Mouse (Mus musculus) liver, postnatal 0 days (tissue): ENCODE data around the gene Vav2. TPM values are rescaled to one million over a fixed set of nuclear protein-coding genes. Genes with fewer than 3 reads are reported as not detected.

Experiments used
- ATAC-seq: fragments of 200-750 bp; cut with Nextera tagmentation; 2 replicates; pipeline ENCODE4 v1.8.0; 2017; ENCODE audit warnings: mild to moderate bottlenecking, moderate library complexity
- DNase-seq: peaks from one replicate; pipeline ENCODE4 v3.0.0-alpha.2; 2016
- H3K27ac ChIP-seq: fragments of 300-500 bp; sonication (generic); 2 replicates; pipeline ENCODE4 v1.5.1; 2014; ENCODE audit warnings: antibody characterized with exemption, moderate library complexity, mild to moderate bottlenecking, low read depth
- H3K27me3 ChIP-seq: fragments of 300-500 bp; sonication (generic); 2 replicates; pipeline ENCODE4 v1.6.1; 2014; ENCODE audit warnings: low read length, control low read depth, mixed read lengths; ENCODE audit not compliant: insufficient read depth
- H3K36me3 ChIP-seq: fragments of 300-500 bp; sonication (generic); replicated peaks from 2 replicates; pipeline ENCODE4 v1.6.1; 2014; ENCODE audit warnings: mild to moderate bottlenecking, control low read depth, low read length, moderate library complexity, mixed read lengths; ENCODE audit not compliant: insufficient read depth
- H3K4me1 ChIP-seq: fragments of 300-500 bp; sonication (generic); 2 replicates; pipeline ENCODE4 v1.6.1; 2014; ENCODE audit warnings: antibody characterized with exemption, mild to moderate bottlenecking, control low read depth; ENCODE audit not compliant: insufficient read depth
- H3K4me2 ChIP-seq: fragments of 300-500 bp; sonication (generic); 2 replicates; pipeline ENCODE4 v1.6.1; 2014; ENCODE audit warnings: low read depth, mild to moderate bottlenecking, low read length, moderate library complexity, mixed read lengths
- H3K4me3 ChIP-seq: fragments of 300-500 bp; sonication (generic); 2 replicates; pipeline ENCODE4 v1.5.1; 2014; ENCODE audit warnings: low read depth, low read length
- H3K9ac ChIP-seq: fragments of 300-500 bp; sonication (generic); replicated peaks from 2 replicates; pipeline ENCODE4 v1.6.1; 2014; ENCODE audit warnings: mild to moderate bottlenecking, moderate library complexity
- H3K9me3 ChIP-seq: fragments of 300-500 bp; sonication (generic); 2 replicates; pipeline ENCODE4 v1.6.1; 2016; ENCODE audit warnings: mild to moderate bottlenecking, control low read depth, low read length, mixed read lengths
- CTCF ChIP-seq: sonication (generic); IDR thresholded peaks from 2 replicates; pipeline ENCODE4 v1.5.1; 2016; ENCODE audit warnings: antibody characterized with exemption, low read depth
- EP300 ChIP-seq: IDR thresholded peaks from 2 replicates; pipeline ENCODE4 v1.6.1; 2016; ENCODE audit warnings: antibody characterized with exemption, low read depth, mild to moderate bottlenecking
- WGBS: fragments of 180-500 bp; shearing (Covaris S2); extraction: QIAGEN DNeasy Blood & Tissue Kit; methylation state at CpG from one replicate; pipeline ENCODE4 v1.1.7; 2014; ENCODE audit not compliant: insufficient replicate concordance; 5-methylcytosine and 5-hydroxymethylcytosine counted together
- polyA plus RNA-seq: library from polyadenylated mRNA; unstranded; fragments of >200 nt; fragmentation: Nextera tagmentation; extraction: Ambion mirVana; gene quantifications from 2 replicates; pipeline ENCODE4 v1.2.1, GENCODE M21; 2015

The Vav2 gene
- polyA plus RNA-seq, 1 experiment from 2014 or later, result 6.3 TPM

DNA sequence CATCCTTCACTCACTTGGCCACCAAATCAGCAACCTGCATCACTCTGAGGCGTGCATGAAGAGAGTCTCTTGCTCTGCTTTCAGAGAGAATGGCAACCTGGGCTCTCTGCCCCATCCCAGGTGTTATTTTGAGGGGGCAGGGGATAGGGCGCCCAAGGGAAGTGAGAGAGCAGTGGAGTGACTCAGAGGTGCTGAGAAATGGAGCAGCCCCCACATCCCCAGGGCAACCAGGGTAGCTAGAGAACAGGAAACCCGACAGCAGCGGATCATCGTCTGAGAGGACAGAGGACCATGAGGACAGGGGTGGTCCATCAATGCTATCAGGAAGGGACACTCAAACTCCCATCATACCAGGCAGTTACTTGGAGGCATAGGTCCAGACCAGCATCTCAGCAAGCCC, 19.9 kb downstream of the Vav2 start:
- WGBS, result 60% methylated on average over 5 of the region's 5 CpGs
- H3K4me1 ChIP-seq, result peaks cover 68% of the 10 kb centered on the region
- no peak overlapping the region for H3K4me3 ChIP-seq
- ATAC-seq, result no peak
- no peaks in the 10 kb centered on the region for H3K36me3 ChIP-seq
- H3K27ac ChIP-seq, result no peak overlapping the region
- no peak for DNase-seq
- H3K4me2 ChIP-seq, result no peak overlapping the region
- TF ChIP-seq EP300 (no peak), CTCF (no peak)
- no peaks in the 10 kb centered on the region for H3K9me3 ChIP-seq
- no peak overlapping the region for H3K9ac ChIP-seq
- no peaks in the 10 kb centered on the region for H3K27me3 ChIP-seq

- TF ChIP-seq EP300 (no peak), CTCF (no peak)
These were observed 21.5 kb downstream of the Vav2 start for GRCm38 (mm10) chr2:27405094-27405884.

DNA sequence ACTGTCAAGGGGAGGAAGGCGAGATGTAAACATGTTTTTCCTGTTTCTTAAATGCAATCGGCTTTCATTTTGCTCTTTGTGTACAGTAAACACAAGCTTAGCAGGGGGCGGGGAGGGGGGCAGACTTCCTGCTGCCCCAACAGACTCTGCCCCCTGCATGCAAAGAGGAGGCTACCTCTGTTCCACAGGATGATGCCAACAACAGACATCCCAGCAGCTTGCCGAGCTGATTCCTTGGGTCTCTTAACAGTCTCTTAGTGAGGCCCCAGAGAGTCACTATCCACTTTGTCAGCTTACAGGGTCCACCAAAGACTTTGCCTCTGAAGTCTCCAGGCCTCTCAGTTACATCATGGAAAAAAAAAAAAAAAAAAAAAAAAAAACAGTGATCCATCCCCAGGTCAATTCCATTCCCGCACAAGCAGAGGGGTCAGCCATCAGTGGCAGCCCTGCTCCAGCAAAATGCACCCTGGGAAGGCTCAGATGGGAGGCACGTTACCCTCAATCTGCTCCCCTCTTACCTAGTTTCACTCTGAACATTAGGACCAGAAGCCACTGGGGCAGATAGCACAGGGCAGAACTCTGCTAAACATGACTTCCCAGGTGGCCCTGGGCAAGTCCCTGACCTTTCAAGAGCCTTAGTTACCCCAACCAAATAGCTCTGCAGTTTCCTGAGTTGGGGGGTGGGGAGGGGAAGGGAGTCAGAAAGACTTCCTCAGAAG, 22.3 kb downstream of the Vav2 start:
- Histone ChIP-seq H3K4me2 (no peak overlapping the region), H3K36me3 (no peaks in the 10 kb centered on the region), H3K27ac (no peak overlapping the region), H3K9ac (no peak overlapping the region), H3K27me3 (no peaks in the 10 kb centered on the region), H3K4me1 (peaks cover 55% of the 10 kb centered on the region), H3K9me3 (no peaks in the 10 kb centered on the region), H3K4me3 (no peak overlapping the region)
- ATAC-seq (peak; percentile 33; the same call in 1 of the 2 replicates), DNase-seq (no peak)
- WGBS, result 62% methylated on average over 6 of the region's 6 CpGs
- TF ChIP-seq EP300 (no peak), CTCF (no peak)

More at GRCm38 (mm10) chr2:27405094-27405884, 21.5 kb downstream of the Vav2 start:
- Histone ChIP-seq H3K27me3 (no peaks in the 10 kb centered on the region), H3K4me2 (no peak overlapping the region), H3K9ac (no peak overlapping the region), H3K4me3 (no peak overlapping the region), H3K4me1 (peaks cover 60% of the 10 kb centered on the region), H3K27ac (no peak overlapping the region), H3K36me3 (no peaks in the 10 kb centered on the region), H3K9me3 (no peaks in the 10 kb centered on the region)
- 68% methylated on average over 5 of the region's 5 CpGs for WGBS
- ATAC-seq, result no peak
- no peak for DNase-seq

GRCm38 (mm10) chr2:27401544-27401943, 25.3 kb downstream of the Vav2 start:
- no peak for DNase-seq
- no peak overlapping the region for H3K4me3 ChIP-seq
- H3K36me3 ChIP-seq, result no peaks in the 10 kb centered on the region
- 48% methylated on average over 2 of the region's 2 CpGs for WGBS
- H3K4me1 ChIP-seq, result peaks cover 37% of the 10 kb centered on the region
- TF ChIP-seq EP300 (no peak), CTCF (no peak)
- no peak overlapping the region for H3K27ac ChIP-seq
- H3K4me2 ChIP-seq, result no peak overlapping the region
- peaks cover 3% of the 10 kb centered on the region; the same call in 1 of the 2 replicates for H3K9me3 ChIP-seq
- no peak for ATAC-seq
- no peaks in the 10 kb centered on the region for H3K27me3 ChIP-seq
- H3K9ac ChIP-seq, result no peak overlapping the region

DNA sequence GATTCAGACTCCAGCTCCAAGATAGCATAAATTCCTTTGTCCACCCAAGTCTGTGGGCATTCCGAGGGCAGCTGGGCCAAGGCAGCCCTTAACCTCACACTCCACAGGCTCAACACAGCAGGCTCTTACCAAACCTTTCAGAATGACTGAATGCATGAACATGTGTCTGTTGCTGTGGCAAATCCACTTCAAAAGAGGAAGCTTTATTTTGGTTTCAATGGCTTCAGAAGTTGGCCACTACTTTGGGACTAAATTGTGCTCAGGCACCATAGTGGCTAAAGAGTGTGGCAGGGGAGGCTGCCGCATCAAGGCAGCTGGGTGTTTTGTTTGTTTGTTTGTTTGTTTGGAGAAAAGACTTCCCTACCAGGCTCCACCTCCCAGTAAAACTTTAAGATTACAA, 26.8 kb downstream of the Vav2 start:
- Histone ChIP-seq H3K27me3 (no peaks in the 10 kb centered on the region), H3K9me3 (peaks cover 3% of the 10 kb centered on the region; the same call in 1 of the 2 replicates), H3K4me3 (no peak overlapping the region), H3K9ac (no peak overlapping the region), H3K4me2 (no peak overlapping the region), H3K36me3 (no peaks in the 10 kb centered on the region), H3K27ac (no peak overlapping the region), H3K4me1 (peaks cover 27% of the 10 kb centered on the region)
- TF ChIP-seq CTCF (no peak), EP300 (no peak)
- ATAC-seq, result no peak
- 80% methylated on average over 2 of the region's 2 CpGs for WGBS
- DNase-seq, result no peak

DNA sequence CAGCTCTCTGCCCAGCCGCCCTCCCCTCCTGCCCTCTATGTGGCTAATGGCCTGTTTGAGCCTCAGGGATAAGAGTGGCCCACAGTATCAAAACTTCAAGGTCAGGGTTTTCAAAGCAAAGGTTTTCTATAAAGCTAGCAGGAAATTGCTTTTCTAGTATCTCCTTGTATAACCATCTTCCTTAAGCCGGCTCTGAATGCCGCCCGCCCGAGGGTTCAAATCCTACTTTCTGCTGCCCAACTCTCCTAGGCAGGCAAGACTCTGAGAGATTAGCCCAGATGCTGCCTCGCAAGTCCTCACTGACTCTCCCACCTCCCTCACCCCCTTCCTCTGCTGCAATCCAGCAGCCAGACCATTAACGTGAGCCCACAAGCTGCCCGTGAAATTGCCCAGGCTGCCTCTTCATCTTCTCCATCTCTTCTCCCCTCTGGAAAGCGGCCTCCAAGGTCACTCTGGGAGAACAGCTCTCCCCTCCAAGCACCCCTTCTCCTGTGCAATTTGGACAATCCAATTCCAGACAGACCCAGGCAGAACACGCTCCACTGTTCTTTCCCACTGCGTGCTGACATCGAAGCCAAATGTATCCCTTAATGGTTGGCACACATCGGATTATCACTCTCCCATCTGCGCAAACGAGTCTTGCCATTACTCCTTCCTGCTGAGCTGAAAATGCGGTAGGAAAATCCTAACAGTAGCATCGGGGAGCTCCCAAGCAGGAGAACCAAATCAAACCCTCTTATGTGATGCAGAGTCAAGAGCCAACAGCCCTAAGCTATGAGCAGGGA, 30.0 kb downstream of the Vav2 start:
- no peak overlapping the region for H3K4me3 ChIP-seq
- H3K9me3 ChIP-seq, result peaks cover 3% of the 10 kb centered on the region; the same call in 1 of the 2 replicates
- WGBS, result 80% methylated on average over 17 of the region's 17 CpGs
- peaks cover 8% of the 10 kb centered on the region for H3K4me1 ChIP-seq
- H3K27ac ChIP-seq, result no peak overlapping the region
- no peaks in the 10 kb centered on the region for H3K27me3 ChIP-seq
- H3K9ac ChIP-seq, result no peak overlapping the region
- no peak for DNase-seq
- H3K36me3 ChIP-seq, result no peaks in the 10 kb centered on the region
- no peak overlapping the region for H3K4me2 ChIP-seq
- no peak for ATAC-seq
- TF ChIP-seq EP300, result no peak
